Mouse (Mus musculus) adrenal gland, adult 8-10 months (tissue): ENCODE results near the gene Hipk1. TPM values are rescaled to one million over a fixed set of nuclear protein-coding genes. Genes with fewer than 3 reads are reported as not detected.
"Not testable (repeated sequence)": the region's sequence is repeated elsewhere in the genome, so short reads cannot be mapped to it uniquely, and the experiment has no call there.

Experiments
- DNase-seq: peaks from one replicate; pipeline ENCODE4 v3.0.0; 2022
- total RNA-seq, 4 experiments: library from RNA; stranded (reverse); gene quantifications; 2 replicates each; pipeline ENCODE4 v1.2.4; 2022

Hipk1 gene
- 100 to 1,000 TPM; 103 to 160 (median 130) TPM for total RNA-seq

- peak; percentile 92 for DNase-seq
Measured at GRCm38 (mm10) chr3:103791230-103792110, at the start of gene Hipk1. Gene Hipk1 (minus strand): TSS chr3:103791563.

DNA sequence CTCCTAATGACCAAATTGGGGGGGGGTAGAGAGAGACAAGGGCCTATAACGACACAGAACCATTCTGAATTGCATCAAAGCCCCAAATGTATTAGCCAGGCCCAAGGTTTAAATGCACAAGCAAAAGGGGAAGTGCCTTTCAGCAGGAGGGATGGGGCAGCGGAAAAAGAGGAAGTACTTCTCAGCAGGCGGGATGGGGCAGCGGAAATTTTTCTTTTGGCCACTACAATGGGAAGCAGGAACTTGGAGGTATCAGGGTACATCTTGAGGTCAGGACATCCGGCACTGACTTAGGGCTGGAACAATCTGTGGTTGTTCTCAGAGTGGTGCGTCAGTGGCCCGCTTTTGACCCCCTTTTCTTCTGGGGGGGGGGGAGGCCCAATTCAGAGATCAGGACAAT lies 49.6 kb upstream of the Hipk1 start:
- DNase-seq = not testable (repeated sequence)

DNA sequence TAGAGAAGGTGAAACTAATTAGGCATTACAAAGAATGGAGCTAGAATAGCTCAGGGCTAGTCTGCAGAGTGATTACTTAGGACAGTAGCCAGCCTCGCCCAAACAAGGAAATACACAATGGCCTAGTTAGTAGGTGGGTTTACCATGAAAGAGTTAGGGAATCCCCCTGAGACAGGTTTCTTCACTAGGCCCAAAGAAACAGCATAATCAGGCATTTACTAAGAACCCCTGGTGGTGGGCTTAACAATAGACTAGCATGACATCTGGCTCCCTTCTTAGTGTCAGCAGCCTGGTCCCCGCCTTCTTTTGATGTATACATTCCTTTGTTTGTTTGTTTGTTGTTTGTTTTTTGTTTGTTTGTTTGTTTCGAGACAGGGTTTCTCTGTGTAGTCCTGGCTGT lies 48.8 kb upstream of the Hipk1 start:
- DNase-seq = not testable (repeated sequence)

- DNase-seq = no peak
Measured at GRCm38 (mm10) chr3:103839711-103840110, 48.3 kb upstream of the Hipk1 start.

DNA sequence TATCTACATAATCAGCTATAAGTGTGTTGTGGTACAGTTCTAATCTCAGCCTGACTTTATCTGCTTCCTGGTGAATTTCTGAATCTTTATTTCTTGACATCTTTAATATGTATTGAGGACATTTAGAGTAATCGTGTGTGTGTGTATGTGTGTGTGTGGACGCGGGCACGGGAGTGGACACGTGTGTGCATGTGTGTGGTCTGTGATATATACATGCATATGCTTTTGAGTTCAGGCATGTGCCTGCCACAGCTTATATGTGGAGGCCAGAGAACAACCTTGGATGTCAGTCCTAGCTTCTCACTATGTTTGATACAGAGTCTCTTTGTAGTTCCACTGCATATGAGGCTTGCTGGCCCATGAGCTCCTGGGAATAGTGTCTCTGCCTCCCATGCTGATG lies 45.1 kb upstream of the Hipk1 start:
- DNase-seq = no peak

- no peak for DNase-seq
Measured at GRCm38 (mm10) chr3:103835951-103836310, 44.6 kb upstream of the Hipk1 start.

GRCm38 (mm10) chr3:103835272-103835950 lies 44.0 kb upstream of the Hipk1 start:
- no peak for DNase-seq

- no peak for DNase-seq
Measured at GRCm38 (mm10) chr3:103834001-103834400, 42.6 kb upstream of the Hipk1 start.

GRCm38 (mm10) chr3:103832426-103832825 lies 41.1 kb upstream of the Hipk1 start, which contains the start of gene Bcl2l15:
Gene Bcl2l15 (plus strand): TSS chr3:103832601.
- no peak for DNase-seq

DNA sequence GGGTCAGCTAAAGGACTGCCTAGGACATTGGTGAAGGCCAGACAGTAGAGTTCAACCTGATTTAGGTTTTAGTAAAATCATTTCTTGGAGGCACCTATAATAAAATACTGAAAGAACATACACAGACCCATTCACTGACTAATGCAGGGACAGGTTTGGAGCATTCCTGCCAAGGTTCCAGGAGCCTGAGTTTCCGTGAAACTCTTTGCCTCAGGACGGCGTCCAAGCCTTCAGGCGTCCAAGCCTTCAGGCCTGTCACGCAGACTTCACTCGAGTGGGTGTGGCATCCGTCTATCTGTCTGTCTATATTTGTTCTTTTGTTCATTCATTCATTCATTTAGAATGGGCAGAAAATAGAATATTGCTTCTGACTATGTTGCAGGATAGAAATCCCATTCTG lies 39.8 kb upstream of the Hipk1 start:
- DNase-seq = no peak

GRCm38 (mm10) chr3:103830681-103831080 lies 39.3 kb upstream of the Hipk1 start:
- not testable (repeated sequence) for DNase-seq

- no peak for DNase-seq
Measured at GRCm38 (mm10) chr3:103829036-103829435, 37.7 kb upstream of the Hipk1 start.

- no peak for DNase-seq
Measured at GRCm38 (mm10) chr3:103827548-103827947, 36.2 kb upstream of the Hipk1 start.

- no peak for DNase-seq
Measured at GRCm38 (mm10) chr3:103810967-103811366, 19.6 kb upstream of the Hipk1 start.

GRCm38 (mm10) chr3:103809799-103810150 lies 18.4 kb upstream of the Hipk1 start:
- no peak for DNase-seq

DNA sequence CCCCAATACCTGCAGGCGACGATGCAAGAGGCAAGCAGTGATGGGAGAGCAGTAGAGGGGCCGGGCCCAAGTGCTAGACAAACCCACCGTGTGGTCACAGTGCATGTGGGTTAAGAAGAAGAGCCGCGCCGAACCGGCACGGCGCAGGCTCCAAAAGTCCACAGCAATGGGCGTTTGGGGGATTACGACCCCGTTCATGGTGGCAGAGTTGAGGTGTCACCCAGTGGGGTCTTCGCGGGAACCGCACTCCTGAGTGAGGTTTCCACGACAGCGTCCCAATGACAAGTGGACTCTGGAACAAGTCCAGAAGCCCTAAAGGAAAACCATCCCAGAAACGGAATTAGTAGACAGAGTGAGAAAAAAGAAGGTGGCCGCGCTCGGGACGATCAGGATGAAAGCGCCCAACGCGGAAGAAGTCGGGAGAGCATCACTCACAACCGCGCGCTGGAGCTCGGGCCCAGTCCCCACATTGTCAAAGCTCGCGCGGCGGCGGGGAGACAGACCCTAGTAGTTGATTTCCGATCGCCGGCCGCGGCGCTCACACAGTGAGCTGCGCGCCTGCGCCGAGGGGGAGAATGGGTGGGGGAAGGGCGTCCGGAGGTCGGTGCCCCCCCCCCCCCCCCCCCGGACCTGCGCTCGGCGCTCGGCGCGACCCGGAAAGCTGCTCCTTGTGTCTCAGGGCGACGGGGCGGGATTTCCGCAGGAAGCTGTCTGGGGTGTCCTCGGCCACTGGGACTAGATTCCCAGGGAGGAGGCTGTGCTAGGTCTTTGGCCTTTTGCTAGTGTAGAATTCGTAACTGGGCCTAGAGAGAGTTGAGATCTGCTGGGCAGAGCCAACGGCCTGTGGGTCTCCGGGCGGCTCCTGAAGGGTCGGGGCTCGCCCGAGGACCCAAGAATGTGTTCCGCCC lies 17.8 kb upstream of the Hipk1 start, which contains the start of the genes Dclre1b, Ap4b1 and Gm43064:
Gene Dclre1b, minus strand, starts transcription at position 554 of the 908 bp plus-strand sequence.
Gene Ap4b1, plus strand, starts transcription at position 630 of the 908 bp plus-strand sequence.
Gene Gm43064, plus strand, starts transcription at position 683 of the 908 bp plus-strand sequence.
- DNase-seq = peak; percentile 84

DNA sequence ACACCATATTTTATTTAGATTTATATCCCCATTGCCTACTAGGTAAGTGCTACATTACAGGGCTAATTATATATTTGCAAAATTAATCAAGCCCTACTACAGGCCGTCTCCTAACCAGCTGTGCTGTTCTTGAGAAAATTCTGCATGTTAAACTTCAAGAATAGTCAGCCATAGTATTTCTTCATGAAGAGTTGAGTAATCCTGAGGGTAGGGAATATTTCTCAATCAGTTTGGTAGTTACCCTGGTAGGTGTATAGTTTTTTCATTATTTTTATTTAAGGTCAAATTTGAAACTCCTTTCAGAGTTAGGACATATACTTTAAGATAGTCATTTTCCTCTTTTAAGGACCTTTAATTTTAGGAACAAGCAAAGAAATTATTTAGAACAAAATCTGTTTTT lies 14.3 kb upstream of the Hipk1 start:
- no peak for DNase-seq

DNA sequence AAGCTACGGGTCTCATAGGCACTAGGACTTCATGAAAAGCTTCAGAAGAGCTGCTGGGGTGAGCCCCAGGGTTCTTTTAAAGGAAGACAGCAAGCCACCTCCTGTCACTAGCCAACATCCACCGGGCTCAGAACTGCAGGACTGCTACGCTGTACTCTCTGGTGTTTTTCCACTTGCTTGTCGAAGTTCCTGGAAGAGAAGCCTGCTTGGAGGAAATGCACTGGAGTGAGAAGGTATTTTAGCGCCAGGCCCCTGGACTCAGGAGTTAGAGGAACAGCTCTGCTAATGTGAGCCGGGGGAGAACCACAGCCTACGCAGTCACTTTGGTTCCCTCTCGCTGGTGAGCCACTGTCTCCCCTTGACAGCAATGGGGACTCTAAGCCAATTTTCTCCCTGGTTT lies 11.5 kb upstream of the Hipk1 start:
- no peak for DNase-seq

GRCm38 (mm10) chr3:103801631-103802531 lies 10.5 kb upstream of the Hipk1 start:
- peak; percentile 76 for DNase-seq

GRCm38 (mm10) chr3:103799507-103799906 lies 8.1 kb upstream of the Hipk1 start:
- no peak for DNase-seq

GRCm38 (mm10) chr3:103796389-103796788 lies 5.0 kb upstream of the Hipk1 start:
- DNase-seq = no peak
